Mouse (Mus musculus) brain, adult 10 weeks (tissue): ENCODE measurements around the gene Cd63. TPM values are rescaled to one million over a fixed set of nuclear protein-coding genes. Genes with fewer than 3 reads are reported as not detected.

Experiments used
- polyA plus RNA-seq: library from polyadenylated mRNA; stranded (reverse); fragments of 350-450 nt; fragmentation: Illumina TruSeq; extraction: RNeasy Lipid Tissue Mini Kit (QIAGEN cat#74804); gene quantifications from one replicate; pipeline ENCODE4 v1.2.3, GENCODE M21; 2015; ENCODE audit warnings: low read depth, low replicate concordance

The Cd63 gene
- 142 TPM for polyA plus RNA-seq

GRCm38 (mm10) chr10:128900698-128901097 lies at the start of gene Cd63:
Gene Cd63 (plus strand): TSS chr10:128900989.

DNA sequence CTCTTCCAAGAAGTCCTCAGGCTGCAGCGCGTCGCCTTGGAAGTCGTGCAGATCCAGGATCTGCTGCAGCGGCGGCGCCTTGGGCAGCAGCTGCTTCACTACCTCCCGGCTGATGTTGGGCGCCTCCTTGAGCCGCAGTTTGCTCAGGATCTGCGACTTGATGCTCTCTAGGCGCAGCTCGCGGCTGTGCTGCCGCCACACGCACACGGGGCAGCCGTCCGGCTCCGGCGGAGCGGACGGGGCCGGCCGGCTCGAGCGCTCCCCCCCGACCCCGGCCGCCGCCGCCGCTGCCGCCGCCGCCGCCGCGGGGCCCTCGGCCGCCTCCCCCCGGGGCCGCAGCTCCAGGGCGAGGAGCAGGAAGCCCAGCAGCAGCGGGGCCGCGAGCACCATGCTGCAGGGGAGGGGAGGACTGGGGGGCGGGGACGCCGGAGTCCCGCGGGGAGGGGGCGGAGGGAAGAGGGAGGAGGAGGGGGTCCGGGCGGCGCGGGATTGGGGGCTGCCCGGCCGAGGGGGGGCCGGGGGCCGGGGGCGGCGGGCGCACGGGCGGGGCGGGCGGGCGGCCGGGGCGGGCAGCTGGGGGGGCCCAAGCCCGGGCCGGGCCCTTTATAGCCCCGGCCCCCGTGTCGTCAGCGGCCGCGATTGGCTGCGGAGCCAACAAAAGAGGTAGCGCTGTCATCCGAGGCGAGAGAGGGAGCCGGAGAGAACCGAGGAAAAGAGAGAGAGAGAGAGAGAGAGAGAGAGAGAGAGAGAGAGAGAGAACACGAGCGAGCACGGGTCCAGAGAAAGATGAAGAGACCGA lies 9.3 kb upstream of the Cd63 start, which contains the start of gene Gdf11:
Gene Gdf11 (minus strand): TSS at position 423 of the 799 bp plus-strand sequence.

DNA sequence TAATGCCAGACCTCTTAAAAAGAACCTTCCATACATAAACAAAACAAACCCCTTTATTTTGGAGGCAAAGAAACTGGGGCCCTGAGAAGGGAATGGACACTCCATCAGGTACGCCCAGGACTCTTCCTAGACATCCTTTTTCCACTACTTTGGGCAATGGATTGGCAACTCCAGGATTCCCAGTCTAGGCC lies 21.9 kb downstream of the Cd63 start, which contains the start of gene Rdh5:
Gene Rdh5 (minus strand): TSS at position 67 of the 191 bp plus-strand sequence.

DNA sequence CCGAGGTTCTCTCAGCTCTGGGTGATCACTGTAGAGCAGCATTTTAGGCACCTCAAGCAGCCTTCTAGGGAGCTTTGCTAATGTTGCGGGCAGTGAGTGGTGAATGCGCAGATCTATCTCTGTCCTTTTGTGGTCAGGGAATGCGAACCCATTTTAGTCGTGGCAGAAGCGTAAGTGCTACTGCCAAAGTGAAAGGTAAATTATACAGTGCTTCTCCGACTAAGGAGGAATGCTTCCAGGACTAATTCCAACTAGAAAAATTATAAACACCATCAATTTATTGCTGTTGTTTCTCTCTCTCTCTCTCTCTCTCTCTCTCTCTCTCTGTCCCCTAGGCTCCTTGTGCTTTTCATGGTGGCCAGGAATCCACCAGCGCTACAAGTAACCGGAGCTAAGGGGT lies 23.1 kb downstream of the Cd63 start, which contains the start of gene Bloc1s1:
Gene Bloc1s1 (minus strand): TSS at position 101 of the 400 bp plus-strand sequence.

DNA sequence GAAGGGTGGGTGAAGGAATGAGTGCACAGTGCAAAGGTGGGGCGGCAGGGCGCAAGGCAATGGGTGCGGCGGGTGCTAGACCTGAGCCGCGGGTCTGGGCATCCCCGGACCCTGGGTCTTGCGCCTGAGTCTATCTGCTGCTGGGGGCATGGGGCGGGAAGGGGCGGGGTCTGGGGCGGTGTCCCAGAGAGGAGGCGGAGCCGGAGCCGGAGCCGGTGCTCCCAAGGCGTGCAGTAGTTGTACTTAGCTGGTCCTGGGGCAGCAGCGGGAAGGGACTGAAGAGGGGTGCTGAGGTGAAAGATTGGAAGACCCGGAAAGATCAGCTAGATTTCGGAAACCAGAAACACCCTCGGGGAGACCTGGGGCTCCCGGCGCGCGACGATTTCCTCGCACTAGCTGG lies 32.8 kb downstream of the Cd63 start, which contains the start of gene Itga7:
Gene Itga7 (plus strand): TSS at position 245 of the 400 bp plus-strand sequence.

DNA sequence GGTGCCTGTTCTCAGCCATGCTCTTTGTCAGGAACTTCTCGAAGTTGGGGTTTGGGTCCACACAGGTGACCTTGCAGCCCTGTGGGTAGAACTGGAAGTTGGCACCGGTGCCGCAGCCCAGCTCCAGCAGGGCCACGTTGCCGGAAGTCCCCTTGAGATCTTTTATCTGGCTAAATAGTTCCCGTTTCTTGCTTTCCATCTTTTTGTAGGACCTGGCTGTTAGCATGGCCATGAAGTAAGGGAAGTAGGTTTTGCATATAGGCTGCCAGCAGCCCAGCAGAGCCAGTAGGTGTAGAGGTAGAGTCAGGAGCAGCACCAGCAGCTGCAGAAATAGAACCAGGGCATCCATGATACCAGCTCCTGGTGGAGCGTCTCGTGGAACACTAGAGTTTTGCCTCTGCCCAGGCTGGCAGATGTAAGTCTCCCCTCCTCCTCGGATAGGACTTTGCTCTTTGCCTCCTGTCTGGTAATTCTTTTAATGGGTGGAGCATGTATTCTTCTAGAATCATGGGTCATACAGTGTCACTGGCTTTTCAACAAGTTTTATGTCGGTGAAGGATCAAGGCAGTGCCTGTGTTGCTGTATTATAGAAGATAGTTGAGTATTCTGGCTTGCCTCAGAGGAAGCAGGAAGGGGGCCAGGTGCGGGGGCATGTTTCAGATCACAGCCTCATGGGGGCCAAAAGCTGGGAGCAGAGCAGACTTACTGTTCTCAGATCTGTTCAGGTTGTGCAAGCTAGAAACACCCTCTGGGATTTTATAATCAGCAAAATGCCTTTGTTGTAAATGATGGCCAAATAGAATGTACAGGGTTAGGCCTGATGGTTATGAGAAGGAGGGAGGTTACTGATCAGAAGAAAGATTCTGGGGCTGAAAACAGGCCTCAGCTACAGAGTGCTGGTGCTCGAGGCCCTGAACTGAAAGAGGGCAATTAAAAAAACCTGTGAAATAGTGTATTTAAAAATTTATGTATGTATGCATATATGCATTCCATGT lies 60.1 kb downstream of the Cd63 start, which contains the start of gene Mettl7b:
Gene Mettl7b (minus strand): TSS at position 399 of the 995 bp plus-strand sequence.

Other genes with a start within 250 kb of the Cd63 start
- 13.6 TPM for gene Suox, start 226.9 kb upstream of the Cd63 start, polyA plus RNA-seq
- 144 TPM for gene Rab5b, start 204.7 kb upstream of the Cd63 start, polyA plus RNA-seq
- 1.2 TPM for gene Pmel, start 196.8 kb upstream of the Cd63 start, polyA plus RNA-seq
- 3.0 TPM for gene Cdk2, start 196.0 kb upstream of the Cd63 start, polyA plus RNA-seq
- 7.5 TPM for gene Dgka, start 156.1 kb upstream of the Cd63 start, polyA plus RNA-seq
- gene Pym1, start 153.1 kb upstream of the Cd63 start, polyA plus RNA-seq, result 35.5 TPM
- gene Mmp19, start 110.1 kb upstream of the Cd63 start, polyA plus RNA-seq, result 0.30 TPM
- gene Dnajc14, start 96.9 kb upstream of the Cd63 start, polyA plus RNA-seq, result 51.2 TPM
- 8.9 TPM for gene Tmem198b, start 96.6 kb upstream of the Cd63 start, polyA plus RNA-seq
- 99.3 TPM for gene Sarnp, start 83.7 kb upstream of the Cd63 start, polyA plus RNA-seq
- 18.1 TPM for gene Ormdl2, start 79.3 kb upstream of the Cd63 start, polyA plus RNA-seq
- gene Gdf11, start 9.3 kb upstream of the Cd63 start, polyA plus RNA-seq, result 12.4 TPM
- 12.8 TPM for gene Rdh5, start 21.9 kb downstream of the Cd63 start, polyA plus RNA-seq
- 236 TPM for gene Bloc1s1, start 23.0 kb downstream of the Cd63 start, polyA plus RNA-seq
- gene Itga7, start 32.8 kb downstream of the Cd63 start, polyA plus RNA-seq, result 14.0 TPM
- not detected for gene Mettl7b, start 60.0 kb downstream of the Cd63 start, polyA plus RNA-seq
- gene Olfr9, start 88.4 kb downstream of the Cd63 start, polyA plus RNA-seq, result not detected
- gene Olfr763, start 109.8 kb downstream of the Cd63 start, polyA plus RNA-seq, result not detected
- gene Olfr764-ps1, start 138.9 kb downstream of the Cd63 start, polyA plus RNA-seq, result not detected
- gene Olfr765, start 149.0 kb downstream of the Cd63 start, polyA plus RNA-seq, result not detected
- not detected for gene Olfr766-ps1, start 168.0 kb downstream of the Cd63 start, polyA plus RNA-seq
- not detected for gene Olfr767, start 181.9 kb downstream of the Cd63 start, polyA plus RNA-seq
- not detected for gene Olfr768, start 198.4 kb downstream of the Cd63 start, polyA plus RNA-seq
- gene Olfr769, start 216.9 kb downstream of the Cd63 start, polyA plus RNA-seq, result not detected
- gene Olfr770, start 238.0 kb downstream of the Cd63 start, polyA plus RNA-seq, result not detected